Mouse (Mus musculus): Measurements from ENCODE around the gene Cyp4a14. TPM values are rescaled to one million over a fixed set of nuclear protein-coding genes. Genes with fewer than 3 reads are reported as not detected.
"Not testable (repeated sequence)": the region's sequence is repeated elsewhere in the genome, so short reads cannot be mapped to it uniquely, and the experiment has no call there.

The Cyp4a14 gene
- not detected for total RNA-seq (2022)

GRCm38 (mm10) chr4:115496001-115496400, at the start of gene Cyp4a14:
Cyp4a14 (minus strand) TSS chr4:115496142.
- no peak for DNase-seq (ENCODE audit: low spot score)

- DNase-seq (ENCODE audit: low spot score) = no peak
Observed at GRCm38 (mm10) chr4:115545101-115545500, 49.2 kb upstream of the Cyp4a14 start.

GRCm38 (mm10) chr4:115521766-115522165, 25.8 kb upstream of the Cyp4a14 start:
- no peak for DNase-seq (ENCODE audit: low spot score)

GRCm38 (mm10) chr4:115519444-115519843, 23.5 kb upstream of the Cyp4a14 start:
- DNase-seq (ENCODE audit: low spot score) = no peak

GRCm38 (mm10) chr4:115518000-115518399, 22.1 kb upstream of the Cyp4a14 start, which contains the start of gene Cyp4a10:
Cyp4a10 (plus strand) TSS chr4:115518264.
- DNase-seq (ENCODE audit: low spot score) = not testable (repeated sequence)

GRCm38 (mm10) chr4:115513964-115514363, 18.0 kb upstream of the Cyp4a14 start:
- not testable (repeated sequence) for DNase-seq (ENCODE audit: low spot score)

GRCm38 (mm10) chr4:115497466-115497865, 1.5 kb upstream of the Cyp4a14 start:
- no peak for DNase-seq (ENCODE audit: low spot score)

GRCm38 (mm10) chr4:115481006-115481652, 14.8 kb downstream of the Cyp4a14 start:
- no peak for DNase-seq (ENCODE audit: low spot score)

- peak; percentile 53 for DNase-seq (ENCODE audit: low spot score)
Observed at GRCm38 (mm10) chr4:115476051-115476450, 19.9 kb downstream of the Cyp4a14 start.

- DNase-seq (ENCODE audit: low spot score) = not testable (repeated sequence)
Observed at GRCm38 (mm10) chr4:115473585-115473984, 22.4 kb downstream of the Cyp4a14 start.

GRCm38 (mm10) chr4:115452304-115452703, 43.6 kb downstream of the Cyp4a14 start, which contains the start of gene Cyp4a30b:
Cyp4a30b (plus strand) TSS chr4:115452604.
- no peak for DNase-seq (ENCODE audit: low spot score)

- no peak for DNase-seq (ENCODE audit: low spot score)
Observed at GRCm38 (mm10) chr4:115450577-115451137, 45.3 kb downstream of the Cyp4a14 start.

Other genes with a start within 250 kb of the Cyp4a14 start
- not detected for gene Cyp4a12a, start 197.1 kb downstream of the Cyp4a14 start, total RNA-seq (2022)
- under 1 TPM in 1 of 4 experiments, not detected in 3; 0.14 TPM for gene Cyp4a12b, start 84.5 kb downstream of the Cyp4a14 start, total RNA-seq (2022)
- not detected for gene Cyp4a30b, start 43.5 kb downstream of the Cyp4a14 start, total RNA-seq (2022)
- under 1 TPM in 3 of 4 experiments, not detected in 1; 0.12 to 0.22 (median 0.19) TPM for gene Cyp4a10, start 22.1 kb upstream of the Cyp4a14 start, total RNA-seq (2022)
- gene Cyp4a31, start 67.5 kb upstream of the Cyp4a14 start, total RNA-seq (2022) = not detected
- not detected for gene Cyp4a32, start 104.8 kb upstream of the Cyp4a14 start, total RNA-seq (2022)
- gene Cyp4b1, start 151.6 kb upstream of the Cyp4a14 start, total RNA-seq (2022) = 10 to 100 TPM; 26.4 to 38.4 (median 34.4) TPM
- gene Efcab14, start 241.6 kb upstream of the Cyp4a14 start, total RNA-seq (2022) = 10 to 100 TPM; 39.9 to 43.2 (median 42.3) TPM